Mouse (Mus musculus) right cerebral cortex, adult 18-20 months (tissue): ENCODE measurements around the gene Rimklb.
"Not testable (repeated sequence)": the region's sequence is repeated elsewhere in the genome, so short reads cannot be mapped to it uniquely, and the experiment has no call there.

Source experiments
- DNase-seq: peaks from one replicate; pipeline ENCODE4 v3.0.0; 2022; ENCODE audit warnings: mixed read lengths

Rimklb gene

DNA sequence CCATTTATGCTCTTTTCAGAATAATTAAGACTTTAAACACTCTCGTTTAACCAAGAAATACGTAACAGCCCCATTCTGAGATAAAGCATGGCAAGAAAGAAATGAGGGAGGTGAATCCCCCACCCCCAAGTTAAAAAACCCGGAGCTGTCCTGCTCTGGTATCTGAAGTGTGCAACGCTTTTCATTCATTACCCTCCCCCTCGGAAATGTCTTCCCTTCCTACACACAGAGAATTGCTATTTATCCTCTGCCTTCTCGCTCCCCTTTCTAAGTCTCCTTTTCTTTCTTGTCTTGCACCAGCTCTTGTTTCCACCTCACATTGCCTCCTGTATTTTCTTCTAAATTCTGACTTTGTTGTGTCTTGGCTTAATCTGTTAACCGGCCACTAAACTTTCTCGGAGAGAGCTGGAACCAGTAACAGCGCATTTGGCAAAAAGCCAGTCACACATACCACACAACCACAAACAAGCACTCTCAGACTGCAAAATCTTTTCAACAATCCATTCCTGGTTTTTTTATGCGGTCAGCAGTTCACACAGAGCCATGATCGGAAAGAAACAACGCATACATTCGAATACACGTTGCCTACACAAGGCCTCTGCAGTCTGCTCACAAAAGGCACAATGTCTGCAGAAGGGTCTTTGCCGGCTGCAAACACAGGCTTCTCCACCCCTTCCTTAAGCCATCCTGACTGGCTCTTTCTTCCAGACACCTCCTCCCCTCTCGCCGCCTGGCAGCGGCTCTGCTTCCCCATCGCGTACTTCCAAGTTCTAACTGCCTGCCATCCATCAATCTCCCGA, 3.3 kb downstream of the Rimklb start:
- no peak for DNase-seq

DNA sequence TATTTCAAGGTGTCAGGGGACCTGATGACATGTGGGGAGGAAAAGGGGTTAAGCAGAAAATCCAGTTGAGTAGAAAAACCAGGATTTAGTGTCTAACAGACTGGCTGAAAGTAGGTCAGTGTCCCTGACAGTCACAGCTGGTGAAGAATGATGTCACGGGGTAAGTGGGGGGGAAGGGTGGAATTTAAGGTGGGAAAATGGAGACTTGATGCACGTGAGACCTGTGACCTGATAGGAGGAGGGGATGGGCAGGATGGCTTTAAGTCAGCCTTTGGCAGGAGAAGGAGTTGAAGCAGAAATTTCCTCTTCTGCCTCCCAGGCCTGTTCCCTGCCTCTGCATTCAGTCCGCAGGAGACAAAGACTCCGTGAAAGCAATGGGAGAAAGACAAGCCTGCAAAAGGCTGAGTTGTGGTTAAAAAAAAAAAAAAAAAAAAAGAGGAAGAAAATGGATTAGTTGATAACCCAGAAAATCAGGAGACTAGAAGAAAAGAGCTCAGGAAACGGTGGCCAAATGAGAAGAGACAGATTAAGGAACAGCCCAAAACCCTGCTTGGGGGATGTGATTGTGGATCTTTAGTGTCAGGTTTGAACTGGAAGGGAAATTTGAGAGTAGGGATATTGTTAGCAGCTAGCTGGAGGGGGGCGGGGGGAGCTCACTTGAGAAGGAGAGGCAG, 4.6 kb downstream of the Rimklb start:
- DNase-seq, result no peak

DNA sequence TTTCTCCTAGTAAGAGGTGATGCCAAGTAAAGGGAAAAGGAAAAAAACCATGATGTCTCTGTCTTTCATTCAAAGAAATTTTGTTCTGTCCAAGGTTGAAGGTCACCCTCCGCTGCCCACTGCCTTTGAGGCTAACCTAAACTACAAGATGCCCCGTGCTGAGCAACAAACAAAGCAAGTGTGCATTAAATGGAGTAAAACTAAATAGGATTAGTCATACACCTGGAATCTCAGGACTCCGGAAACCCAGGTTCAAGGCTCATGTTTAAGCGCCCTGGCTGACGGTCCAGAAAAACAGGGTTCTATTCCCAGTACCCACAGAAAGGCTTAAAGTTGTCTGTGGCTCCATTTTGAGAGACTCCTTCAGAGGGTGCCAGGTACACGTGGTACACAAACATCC, 6.1 kb downstream of the Rimklb start:
- no peak for DNase-seq

DNA sequence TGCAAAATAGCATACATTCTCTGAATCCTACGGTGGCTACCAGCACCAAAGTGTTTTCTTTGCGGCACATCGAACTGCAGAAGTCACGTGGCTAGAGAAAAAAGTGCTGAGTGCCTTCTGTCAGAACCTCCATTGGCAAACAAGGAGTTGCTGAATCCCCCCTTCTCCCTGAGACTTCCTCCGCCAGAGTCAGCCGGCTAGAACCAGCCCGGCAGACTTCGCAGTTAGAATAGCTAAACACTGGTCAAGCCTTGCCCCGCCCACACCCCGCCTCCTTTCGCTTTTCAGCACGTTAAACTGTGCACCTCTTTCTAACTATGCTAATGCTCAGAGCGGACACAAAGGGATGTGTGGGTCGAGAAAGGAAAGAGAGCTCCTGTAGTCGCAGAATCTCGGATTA, 7.0 kb downstream of the Rimklb start:
- DNase-seq, result peak; percentile 55

DNA sequence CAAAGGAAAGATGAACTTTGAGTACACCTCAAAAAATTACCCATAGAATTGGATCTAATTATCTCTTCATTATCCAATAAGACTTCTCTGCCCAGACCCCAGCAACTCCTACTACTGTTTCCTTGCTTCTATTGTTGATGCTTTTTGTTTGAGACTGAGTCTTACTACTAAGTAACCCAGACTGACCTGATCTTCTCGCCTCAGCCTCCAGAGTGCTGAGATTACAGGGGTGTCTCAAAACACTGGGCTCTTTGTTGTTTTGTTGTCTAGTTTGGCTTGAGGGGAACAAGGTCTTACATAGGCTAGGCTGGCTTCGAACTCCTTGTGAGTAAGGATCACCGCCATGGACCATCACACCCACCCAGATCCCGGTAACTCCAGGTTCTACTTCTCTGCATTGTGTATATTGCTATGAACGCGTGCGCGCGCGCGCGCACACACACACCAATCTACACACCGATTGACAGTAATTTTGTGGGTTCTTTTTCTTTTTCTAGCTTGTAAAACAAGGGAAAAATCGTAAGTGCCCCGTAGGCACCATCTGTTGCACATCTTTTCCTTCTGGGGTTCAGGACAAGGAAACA, 7.5 kb downstream of the Rimklb start:
- no peak for DNase-seq

DNA sequence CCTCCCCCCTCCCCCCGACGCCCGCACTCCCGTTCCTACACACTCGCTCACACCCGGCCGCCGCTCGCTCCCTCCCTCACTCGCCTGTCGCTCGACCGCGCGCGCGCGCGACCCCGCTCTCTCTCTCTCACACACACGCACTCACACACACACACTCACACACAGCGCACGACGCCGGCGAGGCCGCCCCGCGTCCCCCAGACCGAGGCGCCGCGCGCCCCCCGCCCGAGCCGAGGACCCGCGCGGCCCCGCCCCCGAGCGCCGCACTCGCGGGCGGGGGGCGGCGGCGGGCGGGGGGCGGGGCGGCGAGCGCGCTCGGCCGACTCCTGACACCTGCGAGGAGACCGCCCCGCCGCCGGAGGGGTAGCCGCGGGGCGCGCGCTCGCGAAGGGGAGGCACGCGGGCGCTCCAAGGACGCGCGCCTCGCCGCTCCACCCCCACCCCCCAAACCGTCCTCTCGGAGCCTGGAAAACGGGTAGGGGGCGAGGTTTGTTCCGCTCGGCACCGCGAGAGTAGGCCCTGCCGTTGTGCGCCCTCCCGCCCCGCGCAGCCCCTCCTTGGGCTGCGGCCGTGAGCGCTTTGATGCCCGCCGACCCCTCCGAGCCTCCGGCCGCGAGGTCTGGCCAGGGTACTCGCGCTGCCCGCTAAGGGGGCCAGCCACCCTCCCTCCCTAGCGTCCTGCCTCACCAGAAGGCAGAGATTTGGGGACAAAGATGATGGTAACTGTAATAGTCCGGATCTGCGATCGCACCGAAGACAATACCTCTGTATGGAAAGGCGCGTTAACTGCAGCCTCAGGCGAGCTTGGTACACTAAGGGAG, 12.1 kb downstream of the Rimklb start:
- DNase-seq, result peak; percentile 30

DNA sequence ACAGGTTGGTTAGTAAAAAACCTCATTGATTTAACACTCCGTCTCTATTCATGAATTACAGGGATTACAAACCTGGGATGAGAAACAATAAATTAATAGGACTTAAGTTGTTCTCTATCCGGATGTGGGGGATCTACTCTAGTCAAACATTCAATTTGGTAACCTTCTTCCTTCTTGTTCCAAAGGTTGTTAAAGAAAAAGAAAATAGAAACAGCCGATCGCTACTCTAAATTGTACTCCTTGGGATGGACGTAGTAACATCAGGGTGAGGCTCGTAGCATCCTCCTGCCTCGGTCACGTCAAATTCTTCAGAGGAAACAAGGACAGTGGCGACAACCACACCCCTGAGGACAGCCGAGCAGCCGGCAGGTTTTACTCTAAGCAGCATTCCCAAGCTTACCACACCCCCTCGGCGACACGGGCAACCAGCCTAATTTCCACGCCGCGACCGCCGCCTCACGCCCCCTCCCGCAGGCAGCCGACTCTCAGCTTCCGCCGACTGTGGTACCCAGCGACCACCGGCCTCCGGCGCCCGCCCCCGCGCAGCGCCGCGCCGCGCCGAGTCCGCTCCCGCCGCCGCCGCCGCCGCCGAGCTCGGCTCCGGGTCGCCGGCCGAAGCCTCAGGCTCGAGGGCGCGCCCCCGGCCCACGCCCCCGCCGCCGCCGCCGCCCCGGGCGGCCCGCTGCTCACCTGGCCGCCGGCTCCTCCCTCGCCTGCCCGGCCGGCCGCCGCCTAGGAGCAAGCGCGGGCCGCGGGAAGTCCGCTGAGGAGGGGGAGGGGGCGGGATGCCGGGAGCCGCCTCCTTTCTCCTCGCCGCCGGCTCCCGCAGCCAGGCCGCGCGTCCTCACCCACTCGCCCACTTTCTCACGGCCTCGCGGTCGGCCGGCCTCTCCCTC, 12.9 kb downstream of the Rimklb start:
- DNase-seq, result peak; percentile 20

DNA sequence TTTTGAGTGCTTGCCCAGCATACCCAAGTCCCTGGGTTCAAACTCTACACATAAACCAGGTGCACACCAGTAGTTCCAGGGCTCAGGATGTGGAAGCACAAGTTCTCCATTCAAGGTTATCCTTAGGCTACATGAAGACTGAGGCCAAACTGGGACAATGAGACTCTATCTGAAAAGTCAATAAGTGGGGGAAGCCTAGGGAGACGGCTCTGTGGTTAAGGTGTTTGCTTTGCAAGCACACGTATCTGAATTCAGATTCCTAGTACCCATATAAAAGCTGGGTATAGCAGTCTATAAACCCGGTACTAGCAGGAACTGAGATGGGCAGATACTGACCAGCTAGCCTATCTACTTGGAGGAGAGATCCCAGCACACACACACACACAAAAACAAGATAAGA, 20.5 kb downstream of the Rimklb start:
- DNase-seq, result no peak

DNA sequence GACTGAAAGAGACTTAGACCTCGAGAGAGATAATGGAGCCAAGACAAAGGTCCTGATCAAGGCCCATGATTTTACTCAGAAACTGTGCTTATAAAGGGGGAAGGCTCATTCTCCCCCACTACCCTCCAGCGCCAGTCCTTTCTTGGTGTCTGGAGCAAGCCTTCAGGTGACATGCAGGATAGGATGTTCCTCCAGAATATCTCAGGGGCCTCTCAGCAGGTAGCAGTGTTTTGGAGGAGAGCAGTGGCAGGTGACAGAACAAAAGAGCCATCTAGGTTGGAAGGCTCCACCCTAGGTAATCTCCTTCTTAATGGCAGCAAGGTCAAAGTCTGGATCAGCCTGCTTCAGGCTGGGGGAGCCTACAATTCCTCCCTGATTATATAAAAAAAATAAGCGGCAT, 27.1 kb downstream of the Rimklb start:
- DNase-seq, result not testable (repeated sequence)

DNA sequence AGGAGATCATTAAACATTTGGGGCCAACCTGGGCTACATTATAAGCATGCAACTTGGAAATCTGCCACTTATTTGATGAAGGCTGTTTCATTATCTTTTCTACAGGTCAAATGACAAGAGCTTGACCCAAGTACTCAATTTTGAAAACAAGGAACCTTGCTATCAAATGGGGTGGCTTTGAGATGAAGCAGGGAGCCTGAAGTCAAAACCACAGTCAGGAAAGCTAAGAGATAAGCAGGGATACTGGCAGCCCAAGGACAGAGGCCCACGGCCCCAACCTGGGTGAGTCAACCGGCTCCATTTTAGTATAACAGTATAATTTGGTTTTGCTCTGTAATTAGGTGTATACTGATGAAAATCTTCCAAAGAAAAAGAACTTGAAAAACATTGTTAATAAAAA, 28.3 kb downstream of the Rimklb start:
- DNase-seq, result no peak

DNA sequence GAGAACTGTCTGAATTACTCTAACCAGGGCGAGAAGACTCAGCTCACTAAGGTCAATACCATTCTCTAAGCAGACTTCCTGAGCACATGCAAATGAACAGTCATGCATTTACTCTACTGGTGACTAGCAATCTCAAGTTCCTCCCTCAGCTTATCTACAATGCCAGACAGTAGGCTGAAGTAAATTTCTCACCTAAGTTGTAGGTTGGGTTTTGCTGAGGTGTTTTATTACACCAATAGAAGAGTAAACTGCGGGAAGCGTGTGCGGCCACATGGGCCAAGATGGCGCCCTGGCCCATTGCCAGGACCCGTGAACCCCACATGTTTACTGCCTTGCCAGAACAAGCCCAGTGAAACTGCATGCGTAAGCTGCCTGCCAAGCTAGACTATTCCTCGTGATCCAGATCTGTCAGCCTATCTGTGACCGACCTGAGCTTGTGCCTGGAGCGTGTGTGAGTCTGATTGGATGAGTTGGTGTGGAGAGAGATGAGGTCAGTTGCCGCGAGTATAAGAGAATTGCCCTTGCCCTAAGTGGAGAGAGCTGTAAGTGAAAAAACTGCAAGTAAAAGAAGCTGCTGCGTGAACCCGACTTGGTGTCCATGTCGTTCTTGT, 29.4 kb downstream of the Rimklb start:
- DNase-seq, result no peak

DNA sequence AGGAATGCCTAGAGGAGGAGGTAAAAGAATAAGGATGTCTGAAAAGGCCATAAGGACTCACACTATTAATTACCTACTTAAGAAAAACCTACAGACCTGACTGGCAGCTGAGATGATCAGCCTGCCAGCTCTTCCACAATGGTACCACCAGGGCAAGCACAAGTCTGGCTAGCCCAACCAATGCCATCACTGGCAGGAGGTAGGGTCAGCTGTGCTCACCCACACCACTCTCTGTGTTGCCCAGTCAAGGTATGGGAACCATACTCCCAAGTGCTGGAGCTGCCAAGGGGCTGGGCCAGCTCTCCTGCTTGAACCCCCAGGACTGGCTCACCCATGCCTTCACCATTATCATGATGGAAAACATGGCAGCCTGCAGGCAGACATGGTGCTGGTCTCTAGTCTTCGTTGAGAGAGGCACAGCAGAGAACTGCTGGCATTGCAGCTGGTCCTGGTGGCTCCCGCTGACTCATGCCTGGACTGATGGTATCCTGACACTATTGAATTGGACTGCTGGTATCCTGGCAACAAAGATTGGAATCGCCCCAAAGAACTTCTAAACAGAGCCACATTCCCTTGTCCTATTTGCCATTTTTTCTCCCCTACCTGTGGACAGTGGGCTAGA, 32.4 kb downstream of the Rimklb start:
- DNase-seq, result no peak

DNA sequence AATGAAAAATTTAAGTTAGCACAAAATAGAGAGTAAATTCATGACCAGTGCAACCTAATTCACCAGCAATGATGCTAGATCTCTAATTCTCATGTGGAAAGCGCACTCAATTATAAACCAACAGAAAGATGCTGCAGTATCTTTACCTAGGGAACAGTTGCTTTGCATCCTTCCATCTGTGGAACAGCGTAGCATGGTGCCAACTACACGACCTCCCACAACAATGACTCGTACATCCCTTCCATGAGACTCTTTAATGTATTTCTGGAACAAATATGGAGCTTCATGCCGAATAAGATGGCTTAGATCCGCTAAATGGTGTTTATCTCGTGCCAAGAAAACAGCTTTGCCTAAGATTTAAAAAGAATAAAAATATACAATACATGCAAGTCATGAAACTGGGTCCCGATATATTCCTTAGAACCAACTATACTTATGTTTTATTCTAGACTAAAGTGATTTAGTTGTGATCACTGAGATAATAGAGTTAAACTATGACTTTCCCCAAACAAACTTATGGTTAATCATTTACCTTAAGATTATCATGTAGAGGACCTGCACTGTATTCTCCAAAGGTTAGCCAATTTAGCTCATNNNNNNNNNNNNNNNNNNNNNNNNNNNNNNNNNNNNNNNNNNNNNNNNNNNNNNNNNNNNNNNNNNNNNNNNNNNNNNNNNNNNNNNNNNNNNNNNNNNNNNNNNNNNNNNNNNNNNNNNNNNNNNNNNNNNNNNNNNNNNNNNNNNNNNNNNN, 39.4 kb downstream of the Rimklb start:
- peak; percentile 6 for DNase-seq

DNA sequence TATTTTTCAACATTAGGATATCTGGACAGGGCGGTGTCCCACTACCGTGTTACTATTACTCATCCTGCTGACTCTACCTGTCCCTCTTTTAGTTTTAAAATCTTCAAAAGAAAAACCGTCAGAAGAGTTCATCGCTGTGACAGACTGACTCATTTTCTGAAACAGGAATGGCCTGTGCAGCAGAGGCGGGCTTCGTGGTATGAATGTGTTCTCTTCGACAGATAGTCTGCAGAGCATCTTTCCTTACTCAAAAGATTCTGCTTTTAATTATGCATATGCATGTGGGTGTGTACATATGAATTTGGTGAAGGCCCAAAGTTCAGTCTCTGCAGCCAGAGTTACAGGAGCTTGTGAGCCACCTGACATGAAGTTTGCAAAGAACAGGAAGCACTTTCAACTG, 50.7 kb downstream of the Rimklb start:
- peak; percentile 4 for DNase-seq

DNA sequence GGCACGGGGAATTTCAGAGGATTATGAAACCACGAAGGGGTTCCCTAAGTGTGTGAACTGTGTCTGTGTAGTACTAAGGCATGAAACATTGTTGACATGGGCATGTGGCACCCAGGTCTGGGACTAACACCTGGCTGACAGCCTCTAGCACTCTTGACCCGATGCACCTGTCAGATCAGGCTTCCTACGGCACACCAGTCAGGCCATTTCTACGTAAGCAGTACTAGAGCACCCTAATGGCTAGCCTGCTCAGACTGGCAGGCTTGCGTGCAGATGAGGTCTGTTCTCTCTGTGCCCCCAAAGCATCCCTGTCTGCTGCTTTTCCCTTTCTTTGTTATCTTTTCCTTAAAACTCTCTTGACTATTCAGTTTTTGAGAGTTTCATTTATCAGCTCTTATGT, 53.3 kb downstream of the Rimklb start:
- DNase-seq, result no peak

DNA sequence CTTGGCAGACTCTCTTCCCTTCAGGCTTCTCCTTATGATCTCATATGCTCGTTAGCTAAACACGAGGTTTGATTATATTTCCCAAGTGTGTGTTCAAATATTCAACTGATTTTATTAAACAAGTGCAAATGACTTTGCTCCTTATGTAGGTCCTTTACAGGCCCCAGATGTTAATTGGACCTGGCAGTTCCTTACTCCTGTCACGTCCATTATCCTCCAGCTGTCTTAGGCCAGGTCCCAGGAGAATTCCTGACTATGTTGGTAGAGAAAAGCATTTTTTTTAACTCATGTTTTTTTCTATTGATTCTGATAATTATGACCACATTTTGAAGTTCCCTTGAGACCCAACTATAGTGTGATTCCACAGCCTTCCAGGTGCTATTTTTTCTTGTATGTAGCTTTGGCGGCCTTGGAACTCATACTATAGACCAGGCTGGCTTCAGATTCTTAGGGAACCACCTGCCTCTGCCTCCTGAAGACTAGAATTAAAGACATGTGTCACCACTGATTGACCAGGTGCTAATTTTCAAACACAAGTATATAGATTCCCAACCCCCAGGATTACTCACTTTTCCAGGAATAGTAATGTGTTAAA, 57.8 kb downstream of the Rimklb start:
- no peak for DNase-seq

DNA sequence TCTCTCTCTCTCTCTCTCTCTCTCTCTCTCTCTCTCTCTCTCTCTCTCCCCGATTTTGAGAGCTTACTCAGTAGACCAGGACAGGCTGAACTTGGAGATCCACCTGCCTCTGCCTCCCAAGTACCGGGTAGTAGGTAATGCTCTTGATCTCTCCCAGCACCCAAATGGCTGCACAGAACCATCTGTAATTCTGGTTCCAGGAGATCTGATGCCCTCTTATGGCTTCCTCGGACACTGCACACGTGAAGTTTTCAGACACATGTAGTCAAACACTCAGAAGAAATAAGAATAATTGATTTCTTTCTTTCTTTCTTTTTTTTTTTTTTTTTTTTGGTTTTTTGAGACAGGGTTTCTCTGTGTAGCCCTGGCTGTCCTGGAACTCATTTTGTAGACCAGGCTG, 59.3 kb downstream of the Rimklb start:
- no peak for DNase-seq

DNA sequence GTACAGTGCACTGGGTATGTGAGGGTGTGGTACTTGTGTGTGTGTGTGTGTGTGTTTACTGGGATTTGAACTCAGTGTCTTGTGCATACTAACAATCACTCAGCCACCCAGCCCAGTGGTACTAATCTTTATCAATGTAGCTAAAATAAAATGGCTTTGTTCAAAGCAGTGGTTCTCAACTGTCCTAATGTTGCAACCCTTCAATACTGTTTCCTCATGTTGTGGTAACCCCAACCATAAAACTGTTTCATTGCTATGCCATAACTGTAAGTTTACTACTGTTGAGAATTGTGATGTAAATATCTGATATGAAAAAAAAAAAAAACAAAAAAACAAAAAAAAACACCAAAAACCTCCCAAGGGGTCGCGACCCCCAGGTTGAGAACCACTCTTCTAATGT, 63.3 kb downstream of the Rimklb start:
- DNase-seq, result no peak

DNA sequence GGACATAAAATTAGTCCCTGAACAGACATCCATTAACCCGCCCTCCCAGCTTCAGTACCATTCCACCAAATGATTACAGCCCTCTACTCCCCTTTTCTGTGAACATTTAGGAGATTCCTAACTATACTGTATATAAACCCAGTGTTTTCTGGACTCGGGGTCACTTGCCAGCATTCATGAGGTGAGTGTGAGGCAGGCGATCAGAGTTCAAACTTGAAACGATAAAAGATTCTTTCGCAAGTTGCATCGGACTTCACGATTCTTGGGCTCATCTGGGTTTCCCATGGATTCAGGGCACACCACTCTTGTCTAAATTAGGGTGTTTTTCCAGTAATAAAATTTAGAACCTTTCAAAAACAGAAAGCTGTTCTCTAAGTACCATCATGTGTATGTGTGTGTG, 71.1 kb downstream of the Rimklb start:
- no peak for DNase-seq

DNA sequence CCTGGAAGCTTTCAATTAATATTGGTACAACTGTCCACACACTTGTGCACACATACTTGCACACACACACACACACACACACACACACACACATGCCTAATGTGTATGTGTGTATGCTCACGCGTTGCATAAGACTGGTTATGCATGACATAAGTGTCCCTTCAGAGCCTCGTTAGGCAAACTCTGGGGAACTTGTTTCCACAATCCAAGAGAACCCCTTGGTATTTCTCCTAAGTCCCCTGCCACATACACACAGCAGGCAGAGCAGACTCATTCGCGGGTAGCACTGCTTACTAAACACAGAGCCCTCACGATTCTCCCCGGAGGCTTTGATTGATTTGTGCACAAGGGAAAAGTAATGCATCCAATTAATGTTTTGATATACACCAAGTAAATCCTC, 81.5 kb downstream of the Rimklb start:
- no peak for DNase-seq
